Mouse (Mus musculus) kidney, postnatal 25 days (tissue): Measurements from ENCODE around the gene Mrps15.
A peak's percentile ranks its signal among the peaks of the same experiment; 100 is the strongest.
"Not testable (repeated sequence)": the region's sequence is repeated elsewhere in the genome, so short reads cannot be mapped to it uniquely, and the experiment has no call there.

Experiments
- DNase-seq, 2 experiments: peaks; one replicate each; pipeline ENCODE4 v3.0.0; 2021; ENCODE audit warnings: mixed read lengths in 2 of 2

Gene Mrps15

GRCm38 (mm10) chr4:126079266-126079665 is 32.5 kb downstream of the Mrps15 start:
- DNase-seq = no peak

GRCm38 (mm10) chr4:126081601-126082000 is 34.9 kb downstream of the Mrps15 start:
- no peak for DNase-seq

DNA sequence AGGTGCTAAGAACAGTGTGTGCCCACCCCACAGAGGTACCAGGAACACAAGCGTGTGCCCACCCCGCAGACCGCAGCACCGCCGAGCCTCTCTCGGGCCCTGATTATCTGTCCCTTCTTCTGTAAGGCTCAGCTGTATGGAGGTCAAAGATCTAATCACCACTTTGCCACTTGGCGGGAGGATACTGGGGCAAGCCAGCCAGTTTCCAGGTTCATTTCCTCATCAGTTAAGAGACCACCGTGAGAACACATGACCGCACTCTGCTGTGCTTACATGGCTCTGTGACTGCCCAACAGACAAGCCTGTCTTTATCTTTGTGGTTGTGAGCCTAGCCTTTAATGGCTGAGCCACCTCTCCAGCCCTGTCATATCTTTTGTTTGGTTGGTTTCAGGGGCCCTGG is 36.3 kb downstream of the Mrps15 start:
- no peak for DNase-seq

GRCm38 (mm10) chr4:126084382-126084781 is 37.7 kb downstream of the Mrps15 start:
- DNase-seq = no peak

DNA sequence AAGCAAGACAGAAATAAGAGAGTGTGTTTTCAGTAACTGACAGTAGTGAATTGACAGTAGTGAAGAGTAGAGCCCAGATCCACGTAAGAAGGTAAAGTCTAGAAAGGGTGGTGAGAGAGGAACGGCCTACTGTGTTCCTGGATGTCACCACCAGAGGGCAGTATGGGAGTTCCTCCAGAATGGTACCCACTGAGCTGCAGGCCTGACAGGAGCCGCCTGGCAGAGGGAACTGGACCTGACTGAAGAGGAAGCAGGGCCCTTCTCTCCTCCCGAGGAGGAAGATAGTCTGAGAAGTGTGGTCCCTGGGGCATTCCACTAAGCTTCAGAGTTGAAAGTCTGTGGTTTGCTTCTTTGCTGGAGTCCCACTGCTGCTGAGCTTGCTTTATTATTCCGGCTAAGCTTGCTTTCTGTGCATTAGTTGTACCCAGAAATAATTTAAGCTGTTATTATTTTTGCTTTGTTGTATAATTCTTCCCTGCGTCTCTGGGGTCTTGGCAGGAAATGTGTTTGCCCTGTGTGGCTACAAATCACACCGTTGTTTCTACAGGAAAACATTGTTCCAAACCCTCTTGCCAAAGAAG is 39.4 kb downstream of the Mrps15 start:
- peak; percentile 91 for DNase-seq

DNA sequence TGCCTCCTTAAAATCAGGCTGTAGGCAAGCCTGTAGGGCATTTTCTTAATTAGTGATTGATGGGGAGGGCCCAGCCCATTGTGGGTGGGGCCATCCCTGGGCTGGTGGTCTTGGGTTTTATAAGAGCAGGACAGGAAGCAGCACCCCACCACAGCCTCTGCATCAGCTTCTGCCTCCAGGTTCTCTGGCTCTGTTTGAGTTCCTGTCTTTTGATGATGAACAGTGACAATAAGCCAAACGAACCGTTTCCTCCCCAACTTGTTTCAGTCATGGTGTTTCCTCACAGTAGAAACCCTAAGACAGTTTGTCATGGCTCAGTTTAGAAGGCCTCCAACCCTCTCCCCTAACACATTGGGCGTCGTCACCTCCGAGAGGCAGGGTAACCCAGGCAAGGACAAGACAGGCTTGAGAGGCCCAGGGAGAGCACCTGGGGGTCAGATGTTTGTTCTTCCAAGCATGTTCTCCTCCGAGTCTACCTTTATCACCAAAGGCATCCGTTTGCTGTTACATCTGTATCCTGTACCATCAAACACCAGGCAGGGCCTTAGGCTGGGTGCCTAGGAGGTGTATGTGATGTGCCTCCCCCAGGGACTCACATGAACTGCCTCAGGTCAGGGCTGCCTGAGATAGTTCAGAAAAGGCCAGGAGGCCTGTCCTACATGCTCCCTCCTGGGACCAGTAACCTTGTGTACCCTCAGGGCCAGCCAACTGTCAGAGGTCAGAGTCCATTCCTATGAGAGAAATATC is 43.5 kb downstream of the Mrps15 start:
- peak; percentile 39 to 70 for DNase-seq

DNA sequence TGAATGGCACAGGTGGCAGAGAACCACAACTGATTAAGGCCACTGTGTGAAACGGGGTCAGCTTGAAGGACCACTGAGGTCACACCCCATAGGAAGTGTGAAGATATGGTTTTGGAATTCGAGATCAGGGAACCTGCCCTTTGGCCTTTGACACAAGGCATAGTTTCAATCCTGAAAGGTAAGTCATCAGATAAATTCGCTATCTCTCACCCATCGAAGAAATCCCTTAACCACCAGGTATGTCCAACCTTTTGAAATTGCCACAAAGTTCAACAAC is 44.1 kb downstream of the Mrps15 start:
- DNase-seq = no peak

- no peak for DNase-seq
These were observed 45.1 kb downstream of the Mrps15 start for GRCm38 (mm10) chr4:126091873-126092272.

GRCm38 (mm10) chr4:126095622-126096430 is 49.1 kb downstream of the Mrps15 start:
- DNase-seq = not testable (repeated sequence)

DNA sequence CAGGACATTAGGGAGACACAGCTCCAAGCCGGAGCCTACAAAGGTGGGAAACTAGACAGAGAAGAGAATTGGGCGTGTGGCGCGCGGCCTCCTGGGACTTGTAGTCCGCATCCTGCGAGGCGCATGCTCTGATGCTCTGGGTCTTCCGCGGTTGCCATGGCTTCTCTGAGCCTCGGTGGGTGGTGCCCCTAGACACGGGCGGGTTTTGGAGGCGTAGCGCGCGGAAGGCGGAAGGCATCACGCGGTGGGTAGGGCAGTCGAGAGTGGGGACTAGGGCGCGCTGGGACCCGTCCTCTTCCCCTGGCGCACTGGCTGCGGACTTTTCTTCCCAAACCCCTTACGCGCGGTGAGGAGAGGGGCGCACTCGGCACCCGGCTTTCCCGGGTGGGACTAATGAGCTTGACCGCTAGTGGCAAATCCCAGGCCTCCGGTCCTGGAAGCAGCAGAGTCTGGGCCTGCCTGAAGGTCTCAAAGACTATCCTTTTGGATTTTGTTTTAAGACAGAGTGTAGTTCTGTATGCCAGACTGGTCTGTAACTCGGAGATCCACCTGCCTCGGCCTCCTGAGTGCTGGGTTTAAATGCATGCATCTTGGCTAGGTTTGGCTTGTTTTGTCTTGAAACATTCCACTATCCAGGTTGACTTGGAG is 49.9 kb downstream of the Mrps15 start, which contains the start of gene Lsm10:
Gene Lsm10 (plus strand): TSS at position 160 of the 648 bp plus-strand sequence.
- DNase-seq = peak; percentile 97 to 98

GRCm38 (mm10) chr4:126097711-126098253 is 51.1 kb downstream of the Mrps15 start:
- no peak for DNase-seq

DNA sequence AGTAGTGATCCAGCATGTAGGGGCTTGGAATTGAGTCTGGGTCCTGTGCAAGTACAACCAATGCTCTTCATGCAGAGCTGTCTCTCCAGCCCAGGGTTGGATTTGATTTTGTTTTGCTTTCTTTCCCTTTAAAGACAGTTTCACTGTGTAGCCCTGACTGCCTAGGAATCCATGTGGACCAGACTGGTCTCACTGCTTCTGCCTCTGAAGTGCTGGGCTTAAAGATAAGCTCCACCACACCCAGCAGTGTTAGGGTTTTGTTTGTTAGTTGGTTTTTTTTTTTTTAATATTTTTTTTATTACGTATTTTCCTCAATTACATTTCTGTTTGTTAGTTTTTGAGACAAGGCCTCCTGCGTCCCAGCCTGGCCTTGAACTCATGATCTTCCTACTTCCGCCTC is 52.6 kb downstream of the Mrps15 start:
- DNase-seq = no peak

DNA sequence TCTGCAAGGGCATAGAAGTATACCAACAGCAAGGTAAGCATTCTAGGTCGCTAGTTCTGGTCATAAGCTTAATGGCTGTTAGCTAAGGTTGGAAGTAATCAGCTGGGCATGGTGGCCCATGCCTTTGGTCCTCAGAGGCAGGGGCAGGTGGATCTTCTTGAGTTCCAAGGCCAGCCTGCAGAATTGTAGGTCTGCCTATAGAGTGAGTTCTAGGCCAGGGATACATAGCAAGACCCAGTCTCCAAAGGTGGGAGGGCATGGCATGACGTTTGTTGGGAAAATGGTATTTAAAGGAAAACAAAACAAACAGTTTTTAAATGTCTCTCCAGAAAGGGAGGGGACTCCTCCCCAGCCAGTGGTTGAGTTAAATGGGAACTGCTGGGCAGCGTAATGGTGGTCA is 54.0 kb downstream of the Mrps15 start:
- no peak for DNase-seq

DNA sequence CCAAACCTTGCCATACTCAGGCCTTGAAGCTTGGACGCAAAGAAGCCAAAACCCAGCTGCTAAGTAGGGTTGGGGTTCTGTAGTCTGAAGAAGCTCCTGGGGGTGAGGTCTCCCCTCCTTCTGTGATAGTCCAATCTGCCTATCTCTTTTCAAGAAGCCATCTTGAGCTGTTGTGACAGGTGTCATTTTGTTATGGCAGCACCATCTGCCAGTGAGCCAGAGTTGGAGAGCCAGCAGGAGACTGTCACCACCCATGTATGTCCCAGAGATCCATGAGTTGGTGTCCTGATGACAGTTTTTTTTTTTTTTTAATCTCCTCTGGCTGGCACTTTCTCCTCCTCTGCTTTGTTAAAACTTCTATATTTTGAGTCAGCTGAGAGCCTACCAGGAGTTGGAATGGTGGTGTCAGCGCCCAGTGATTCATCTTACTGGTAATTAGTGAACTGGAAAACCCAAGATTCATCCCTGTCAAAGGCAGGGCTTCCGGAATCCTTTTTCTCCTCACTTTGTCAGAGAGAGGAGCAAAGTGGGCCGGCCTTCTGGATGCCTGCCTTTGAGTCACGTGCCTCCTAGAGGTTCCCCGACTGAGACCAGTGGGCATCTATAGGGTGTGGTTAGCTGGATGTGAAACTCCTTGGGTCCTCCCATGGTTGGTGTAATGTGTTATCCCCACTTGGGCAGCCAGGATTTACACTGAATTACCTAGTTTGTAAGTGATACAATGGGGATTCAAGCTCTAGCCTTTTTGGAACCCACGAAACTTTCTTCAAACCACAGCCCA is 55.5 kb downstream of the Mrps15 start:
- peak; percentile 54 to 70 for DNase-seq

- peak; percentile 84 to 94 for DNase-seq
These were observed 56.4 kb downstream of the Mrps15 start for GRCm38 (mm10) chr4:126103057-126103581.

DNA sequence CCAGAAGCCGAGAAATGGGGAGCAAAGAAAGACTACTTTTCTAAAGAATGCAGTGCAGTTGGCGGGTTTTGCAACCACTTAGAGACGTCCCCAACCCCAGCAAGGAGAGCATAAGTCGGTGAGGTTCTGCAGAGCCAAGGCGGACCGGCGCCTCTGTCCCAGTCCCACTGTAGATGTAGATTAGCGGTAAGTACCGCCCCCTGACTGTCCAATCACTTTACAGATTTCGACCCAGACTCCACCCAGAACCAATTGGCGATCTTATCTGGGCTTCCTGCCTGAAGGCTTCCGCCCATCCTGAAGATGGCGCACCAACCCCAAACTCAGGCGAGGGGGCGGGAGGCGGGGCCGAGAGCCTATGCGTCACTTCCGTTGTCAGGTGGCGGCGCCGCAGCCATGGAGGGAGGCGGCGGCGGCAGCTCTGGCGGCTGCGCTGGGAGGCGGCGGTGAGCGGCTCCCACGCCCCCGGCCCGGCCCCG is 56.9 kb downstream of the Mrps15 start, which contains the start of gene Stk40:
Gene Stk40 (plus strand): TSS at position 368 of the 479 bp plus-strand sequence.
- DNase-seq = peak; percentile 96 to 98

DNA sequence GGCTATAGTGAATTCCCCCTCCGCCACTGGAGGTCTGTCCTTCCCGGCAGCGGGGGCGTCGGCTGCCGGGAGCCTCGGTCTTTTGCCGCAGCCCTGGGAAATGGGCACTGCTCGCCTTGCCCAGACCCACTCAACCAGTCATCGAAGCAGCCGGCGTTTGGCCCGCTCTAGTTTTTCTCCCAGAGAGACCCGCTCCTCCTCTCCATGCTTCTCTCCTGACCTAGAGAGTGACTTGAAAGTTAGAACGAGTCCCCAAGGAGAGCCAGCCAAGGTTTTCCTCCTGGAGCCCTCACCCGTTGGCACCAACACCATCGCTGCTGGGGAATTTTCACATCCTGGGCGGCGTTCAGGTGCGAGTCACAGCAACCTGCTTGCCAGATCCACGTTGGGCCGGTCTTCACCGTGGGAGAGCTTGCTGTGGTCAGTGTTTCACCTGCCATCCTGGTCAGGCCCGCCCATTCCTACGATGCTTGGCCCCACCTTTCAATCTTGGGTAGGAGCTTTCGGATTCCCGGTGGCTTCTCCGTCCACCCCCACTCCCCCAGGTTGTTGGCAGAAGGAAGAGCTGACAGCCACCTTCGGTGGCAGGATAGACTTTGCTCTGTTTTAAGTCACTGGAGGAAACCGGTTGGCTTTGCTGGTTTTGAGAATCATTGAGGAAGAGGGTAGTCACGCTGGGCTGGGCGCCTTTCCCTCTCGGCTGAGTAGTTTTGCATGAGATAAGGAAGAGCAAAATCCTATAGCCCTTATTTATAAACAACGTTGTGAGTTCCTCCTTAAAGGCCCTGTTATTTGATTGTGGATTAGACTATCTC is 57.7 kb downstream of the Mrps15 start:
- peak; percentile 82 to 95 for DNase-seq
